Mouse (Mus musculus): Measurements from ENCODE around the gene Gm17545. TPM values are rescaled to one million over a fixed set of nuclear protein-coding genes. Genes with fewer than 3 reads are reported as not detected.

Gm17545 gene
- polyA plus RNA-seq, 1 experiment from 2014 or later, result not detected

Other genes with a start within 250 kb of the Gm17545 start
- gene Zfp809, start 228.6 kb upstream of the Gm17545 start, polyA plus RNA-seq (2014; fragmentation: Nextera tagmentation; extraction: Ambion mirVana), result 16.9 and 19.7 TPM in 2 replicates
- 4.8 and 5.0 TPM in 2 replicates for gene Zfp599, start 194.4 kb upstream of the Gm17545 start, polyA plus RNA-seq (2014; fragmentation: Nextera tagmentation; extraction: Ambion mirVana)
- gene Zfp810, start 146.6 kb upstream of the Gm17545 start, polyA plus RNA-seq (2014; fragmentation: Nextera tagmentation; extraction: Ambion mirVana), result 9.7 and 12.1 TPM in 2 replicates
- 42.6 and 45.5 TPM in 2 replicates for gene Anln, start 65.1 kb upstream of the Gm17545 start, polyA plus RNA-seq (2014; fragmentation: Nextera tagmentation; extraction: Ambion mirVana)
- 2.5 and 3.6 TPM in 2 replicates for gene 9530077C05Rik, start 42.8 kb upstream of the Gm17545 start, polyA plus RNA-seq (2014; fragmentation: Nextera tagmentation; extraction: Ambion mirVana)
- 74.2 and 79.8 TPM in 2 replicates for gene Rp9, start 15.5 kb downstream of the Gm17545 start, polyA plus RNA-seq (2014; fragmentation: Nextera tagmentation; extraction: Ambion mirVana)
- gene Bbs9, start 21.4 kb downstream of the Gm17545 start, polyA plus RNA-seq (2014; fragmentation: Nextera tagmentation; extraction: Ambion mirVana), result 7.8 and 8.7 TPM in 2 replicates